Mouse (Mus musculus) ES-Bruce4 (cell line): Measurements from ENCODE around the gene Prss2. TPM values are rescaled to one million over a fixed set of nuclear protein-coding genes. Genes with fewer than 3 reads are reported as not detected.
"Not testable (repeated sequence)": the region's sequence is repeated elsewhere in the genome, so short reads cannot be mapped to it uniquely, and the experiment has no call there.

Source experiments
- H3K27ac ChIP-seq: 2 replicates; pipeline ENCODE4 v1.5.1; 2012; ENCODE audit warnings: low read length, inconsistent platforms; ENCODE audit not compliant: insufficient read depth
- H3K27me3 ChIP-seq: 2 replicates; pipeline ENCODE4 v1.6.1; 2012; ENCODE audit warnings: mild to moderate bottlenecking, low read length, inconsistent platforms; ENCODE audit not compliant: control insufficient read depth, poor library complexity, insufficient read depth, severe bottlenecking
- H3K36me3 ChIP-seq: 2 replicates; pipeline ENCODE4 v1.6.1; 2012; ENCODE audit warnings: inconsistent platforms, mild to moderate bottlenecking, low read length, moderate library complexity; ENCODE audit not compliant: control insufficient read depth, poor library complexity, insufficient read depth, severe bottlenecking
- H3K4me1 ChIP-seq: one replicate; pipeline ENCODE4 v1.8.1; 2011; ENCODE audit warnings: low read length; ENCODE audit not compliant: control insufficient read depth, insufficient read depth
- H3K4me3 ChIP-seq: 2 replicates; pipeline ENCODE4 v1.5.1; 2011; ENCODE audit warnings: low read depth, mild to moderate bottlenecking, low read length
- H3K9ac ChIP-seq: 2 replicates; pipeline ENCODE4 v1.6.1; 2012; ENCODE audit warnings: low read depth, mild to moderate bottlenecking, inconsistent platforms; ENCODE audit not compliant: poor library complexity, severe bottlenecking
- H3K9me3 ChIP-seq: replicated peaks from 2 replicates; pipeline ENCODE4 v1.6.1; 2012; ENCODE audit warnings: mild to moderate bottlenecking, low read length, inconsistent platforms; ENCODE audit not compliant: control insufficient read depth, poor library complexity, insufficient read depth, severe bottlenecking
- CTCF ChIP-seq: IDR thresholded peaks from one replicate; pipeline ENCODE4 v1.8.1; 2011; ENCODE audit warnings: low read depth, low read length
- EP300 ChIP-seq: IDR thresholded peaks from 2 replicates; pipeline ENCODE4 v1.6.1; 2011; ENCODE audit warnings: low read depth, low read length; ENCODE audit not compliant: insufficient read depth
- POLR2A ChIP-seq: IDR thresholded peaks from one replicate; pipeline ENCODE4 v1.8.1; 2011; ENCODE audit warnings: low read length; ENCODE audit not compliant: insufficient read depth
- polyA plus RNA-seq: library from polyadenylated mRNA; stranded (reverse); fragments of >200 nt; gene quantifications from 2 replicates; pipeline ENCODE4 v1.2.4, GENCODE M21; 2011; ENCODE audit warnings: low read depth; ENCODE audit not compliant: missing spikeins, insufficient read depth, insufficient read length

Gene Prss2
- polyA plus RNA-seq, 1 experiment: not detected

DNA sequence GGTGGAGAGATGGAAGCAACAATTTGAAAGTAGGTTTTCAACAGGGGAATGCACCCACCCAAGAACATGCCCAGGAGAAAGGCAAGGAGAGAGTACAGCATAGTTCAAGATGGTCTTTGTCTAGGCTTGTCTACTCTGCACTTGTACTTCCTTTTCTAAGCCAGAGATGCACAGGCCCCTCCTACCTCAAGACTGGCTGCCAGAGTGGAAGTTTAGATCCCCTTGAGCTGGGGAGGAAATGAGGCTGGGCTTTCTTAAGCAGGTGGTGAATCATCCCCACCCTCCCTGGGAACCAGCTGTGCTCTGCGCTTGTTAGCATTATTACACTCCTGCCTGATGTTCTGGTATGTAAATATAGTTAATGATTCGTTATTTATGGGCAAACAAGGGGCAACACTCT, 36.7 kb downstream of the Prss2 start:
- TF ChIP-seq EP300 (peak; percentile 74), POLR2A (no peak)
- Histone ChIP-seq H3K9ac (0 out of 2 replicates have a peak overlapping the region, but pooled peaks have one; percentile 1), H3K4me1 (peaks cover 8% of the 10 kb centered on the region), H3K4me3 (no peak overlapping the region), H3K27ac (peak overlapping the region; percentile 97), H3K9me3 (no peaks in the 10 kb centered on the region), H3K27me3 (no peaks in the 10 kb centered on the region), H3K36me3 (no peaks in the 10 kb centered on the region)

DNA sequence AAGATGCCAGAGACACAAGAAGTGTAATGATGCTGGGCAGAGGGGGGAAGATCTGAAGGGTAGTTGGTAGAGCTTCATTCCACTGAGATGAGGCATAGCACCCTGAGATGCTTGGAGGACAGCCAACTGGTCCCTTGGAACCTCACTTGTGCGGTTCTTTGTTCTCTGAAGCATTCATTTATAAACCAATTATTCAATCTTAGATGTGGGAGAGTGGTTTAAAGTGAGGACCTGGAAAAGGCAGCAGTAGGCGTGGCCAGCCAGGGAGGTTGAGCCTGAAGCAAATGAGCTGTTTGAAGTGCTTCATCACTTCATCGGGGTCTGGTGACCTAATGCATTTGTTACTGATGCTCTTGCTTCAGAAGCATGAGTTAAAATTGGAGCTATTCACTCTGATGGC, 37.7 kb downstream of the Prss2 start:
- 0 out of 2 replicates have a peak overlapping the region, but pooled peaks have one; percentile 12 for H3K27ac ChIP-seq
- no peak overlapping the region for H3K4me3 ChIP-seq
- no peak for TF ChIP-seq POLR2A
- TF ChIP-seq EP300: no peak
- no peak for TF ChIP-seq CTCF
- no peak overlapping the region for H3K9ac ChIP-seq
- no peaks in the 10 kb centered on the region for H3K27me3 ChIP-seq
- no peaks in the 10 kb centered on the region for H3K9me3 ChIP-seq
- peaks cover 8% of the 10 kb centered on the region for H3K4me1 ChIP-seq
- H3K36me3 ChIP-seq: no peaks in the 10 kb centered on the region

DNA sequence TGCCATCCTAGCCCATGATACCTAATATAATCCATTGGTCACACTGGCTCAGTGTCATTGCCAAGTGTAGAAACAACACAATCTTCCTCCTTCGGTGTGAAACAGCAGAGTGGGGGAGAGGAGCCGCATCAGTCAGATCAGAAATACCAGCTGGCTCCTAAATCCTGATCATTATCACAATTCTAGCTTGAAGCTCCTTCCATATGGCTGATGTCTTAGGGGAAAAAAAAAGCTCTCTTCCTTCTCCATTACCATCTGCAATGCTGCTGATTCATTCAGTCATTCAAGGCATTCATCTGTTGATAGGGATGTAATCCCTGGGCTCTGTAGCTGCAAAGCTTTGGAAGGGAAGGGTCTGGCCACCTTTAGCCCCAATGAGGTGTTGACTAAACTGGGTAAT, 38.7 kb downstream of the Prss2 start:
- Histone ChIP-seq H3K27me3 (no peaks in the 10 kb centered on the region), H3K9ac (no peak overlapping the region), H3K36me3 (no peaks in the 10 kb centered on the region), H3K27ac (no peak overlapping the region), H3K9me3 (no peaks in the 10 kb centered on the region), H3K4me1 (peaks cover 8% of the 10 kb centered on the region), H3K4me3 (no peak overlapping the region)
- TF ChIP-seq CTCF (no peak), EP300 (no peak), POLR2A (no peak)

DNA sequence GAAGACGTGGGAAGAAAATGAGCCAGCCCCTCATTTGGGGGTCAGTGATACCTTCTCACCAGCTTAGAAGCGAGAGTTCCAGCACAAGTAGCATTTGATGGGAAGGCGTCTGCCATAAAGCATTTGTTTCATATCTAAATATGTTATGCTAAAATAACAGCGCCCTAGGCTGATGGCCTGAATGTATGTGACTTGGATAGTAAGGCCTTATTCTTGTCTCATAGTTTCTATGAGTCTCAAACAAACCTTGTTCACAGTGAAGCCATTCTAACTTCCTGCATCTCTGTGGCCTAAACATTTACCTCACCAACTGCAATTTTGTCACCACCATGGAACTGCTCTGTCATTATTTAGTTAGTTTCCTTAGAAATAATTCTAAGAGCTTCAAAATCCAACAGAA, 41.0 kb downstream of the Prss2 start:
- no peak for TF ChIP-seq POLR2A
- TF ChIP-seq CTCF: no peak
- TF ChIP-seq EP300: no peak
- Histone ChIP-seq H3K9me3 (no peaks in the 10 kb centered on the region), H3K4me1 (peaks cover 9% of the 10 kb centered on the region), H3K36me3 (no peaks in the 10 kb centered on the region), H3K27me3 (no peaks in the 10 kb centered on the region), H3K4me3 (peak overlapping the region; percentile 55), H3K9ac (peak overlapping the region; percentile 83), H3K27ac (peak overlapping the region; percentile 73)

DNA sequence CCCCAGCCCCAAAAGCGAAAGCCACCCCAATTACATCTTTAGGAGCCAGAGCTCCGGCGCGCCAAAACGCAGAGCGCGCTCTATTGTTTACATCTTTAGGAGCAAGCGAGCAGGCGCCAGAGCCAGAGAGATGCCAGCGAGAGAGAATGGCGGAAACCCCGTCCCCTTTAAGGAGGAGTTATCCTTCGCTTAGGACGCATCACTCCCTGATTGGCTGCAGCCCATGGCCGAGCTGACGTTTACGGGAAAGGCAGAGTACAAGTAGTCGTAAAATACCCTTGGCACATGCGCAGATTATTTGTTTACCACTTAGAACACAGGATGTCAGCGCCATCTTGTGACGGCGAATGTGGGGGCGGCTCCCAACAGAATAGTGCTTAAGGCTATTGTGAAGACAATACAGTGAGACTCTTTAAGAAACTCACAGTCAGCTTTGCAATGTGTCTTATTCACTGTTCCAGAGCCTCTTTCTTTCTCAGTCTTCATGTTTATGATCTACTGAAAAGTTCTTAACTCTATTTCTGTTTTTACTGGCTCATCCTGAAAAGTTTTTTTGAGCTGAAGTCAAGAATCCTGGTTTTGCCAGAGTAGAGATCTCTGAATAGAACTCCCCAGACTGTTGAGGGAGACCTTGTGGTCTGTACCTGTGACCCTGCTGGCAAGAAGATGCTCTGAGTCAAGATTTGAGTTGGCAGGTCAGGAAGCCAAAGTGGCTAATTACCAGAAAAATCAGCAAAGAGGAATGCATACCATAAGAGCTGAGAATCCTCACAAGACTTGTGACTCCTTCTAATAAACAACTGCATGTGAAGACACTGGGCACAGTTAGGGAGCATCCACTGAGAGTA, 41.7 kb downstream of the Prss2 start:
- H3K4me1 ChIP-seq, H3K36me3 ChIP-seq, H3K9me3 ChIP-seq, H3K27me3 ChIP-seq: not testable (repeated sequence)
- Histone ChIP-seq H3K9ac (peak overlapping the region; percentile 83), H3K4me3 (peak overlapping the region; percentile 55; the same call in 1 of the 2 replicates), H3K27ac (peak overlapping the region; percentile 96)

DNA sequence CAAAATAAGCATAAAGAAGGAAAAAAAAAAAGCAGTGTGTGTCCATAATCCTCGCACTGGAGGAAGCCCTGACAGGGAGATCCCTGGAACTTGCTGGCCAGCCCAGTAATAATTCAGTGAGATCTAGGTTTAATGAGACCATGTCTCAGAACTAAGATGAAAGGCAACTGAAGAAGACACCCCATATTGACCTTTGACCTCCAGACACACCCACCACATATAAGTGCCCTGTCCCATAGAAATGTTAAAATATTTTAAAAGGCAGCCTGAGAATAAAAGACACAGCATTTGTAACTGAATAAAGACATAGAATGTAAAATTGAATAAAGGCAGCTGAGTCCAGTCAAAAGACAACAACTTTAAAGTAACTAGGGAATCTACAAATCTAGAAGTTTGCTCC, 43.7 kb downstream of the Prss2 start:
- TF ChIP-seq POLR2A: no peak
- no peak for TF ChIP-seq EP300
- TF ChIP-seq CTCF: no peak
- peak overlapping the region; percentile 47 for H3K27ac ChIP-seq
- H3K9ac ChIP-seq: no peak overlapping the region
- peaks cover 3% of the 10 kb centered on the region for H3K4me1 ChIP-seq
- H3K36me3 ChIP-seq: no peaks in the 10 kb centered on the region
- H3K27me3 ChIP-seq: no peaks in the 10 kb centered on the region
- no peak overlapping the region for H3K4me3 ChIP-seq
- no peaks in the 10 kb centered on the region for H3K9me3 ChIP-seq
